Mouse (Mus musculus): ENCODE measurements around the gene Dnaic2. TPM values are rescaled to one million over a fixed set of nuclear protein-coding genes. Genes with fewer than 3 reads are reported as not detected.
A peak's percentile ranks its signal among the peaks of the same experiment; 100 is the strongest.

The Dnaic2 gene
- polyA plus RNA-seq, 1 experiment: 3.9 TPM

- WGBS: 5% methylated on average over 14 of the region's 14 CpGs
- H3K27me3 ChIP-seq (ENCODE audit: control insufficient read depth, insufficient read depth, low read length): no peaks in the 10 kb centered on the region
- H3K4me1 ChIP-seq (ENCODE audit: control insufficient read depth, insufficient read depth, low read length): peaks cover 76% of the 10 kb centered on the region
- peak overlapping the region; percentile 98 for H3K27ac ChIP-seq (ENCODE audit: insufficient read depth, low read length)
- no peak overlapping the region for H3K4me3 ChIP-seq (replicated peaks; ENCODE audit: insufficient read depth, low read depth, low read length)
- TF ChIP-seq POLR2A (IDR thresholded peaks at IDR 0.05; ENCODE audit: borderline replicate concordance, insufficient read depth, low read length): 0 out of 2 replicates have a peak, but pooled peaks have one; percentile 8
- TF ChIP-seq CTCF (IDR thresholded peaks at IDR 0.05; ENCODE audit: borderline replicate concordance, insufficient read depth, low read depth, low read length): no peak
- peak; percentile 100 for DNase-seq
Observed at GRCm38 (mm10) chr11:114684627-114685373, 42.4 kb upstream of the Dnaic2 start.

GRCm38 (mm10) chr11:114685526-114686040 lies 41.6 kb upstream of the Dnaic2 start:
- H3K27ac ChIP-seq (ENCODE audit: insufficient read depth, low read length): peak overlapping the region; percentile 94
- no peak overlapping the region for H3K4me3 ChIP-seq (replicated peaks; ENCODE audit: insufficient read depth, low read depth, low read length)
- peak in 1 of 2 experiments; percentile 73 for DNase-seq
- TF ChIP-seq CTCF (IDR thresholded peaks at IDR 0.05; ENCODE audit: borderline replicate concordance, insufficient read depth, low read depth, low read length): no peak
- no peak for TF ChIP-seq POLR2A (IDR thresholded peaks at IDR 0.05; ENCODE audit: borderline replicate concordance, insufficient read depth, low read length)
- WGBS: 30% methylated on average over 9 of the region's 9 CpGs
- peaks cover 76% of the 10 kb centered on the region for H3K4me1 ChIP-seq (ENCODE audit: control insufficient read depth, insufficient read depth, low read length)
- H3K27me3 ChIP-seq (ENCODE audit: control insufficient read depth, insufficient read depth, low read length): no peaks in the 10 kb centered on the region

- DNase-seq: peak; percentile 40 to 57
- Histone ChIP-seq H3K4me1 (ENCODE audit: control insufficient read depth, insufficient read depth, low read length) (peaks cover 73% of the 10 kb centered on the region), H3K27me3 (ENCODE audit: control insufficient read depth, insufficient read depth, low read length) (no peaks in the 10 kb centered on the region), H3K4me3 (replicated peaks; ENCODE audit: insufficient read depth, low read depth, low read length) (no peak overlapping the region), H3K27ac (ENCODE audit: insufficient read depth, low read length) (peak overlapping the region; percentile 94)
- TF ChIP-seq CTCF (IDR thresholded peaks at IDR 0.05; ENCODE audit: borderline replicate concordance, insufficient read depth, low read depth, low read length): no peak
- no peak for TF ChIP-seq POLR2A (IDR thresholded peaks at IDR 0.05; ENCODE audit: borderline replicate concordance, insufficient read depth, low read length)
- 40% methylated on average over 16 of the region's 16 CpGs for WGBS
Observed at GRCm38 (mm10) chr11:114686221-114686959, 40.8 kb upstream of the Dnaic2 start.

GRCm38 (mm10) chr11:114687574-114688188 lies 39.5 kb upstream of the Dnaic2 start:
- Histone ChIP-seq H3K4me3 (replicated peaks; ENCODE audit: insufficient read depth, low read depth, low read length) (no peak overlapping the region), H3K4me1 (ENCODE audit: control insufficient read depth, insufficient read depth, low read length) (peaks cover 71% of the 10 kb centered on the region), H3K27ac (ENCODE audit: insufficient read depth, low read length) (peak overlapping the region; percentile 44; the same call in 1 of the 2 replicates), H3K27me3 (ENCODE audit: control insufficient read depth, insufficient read depth, low read length) (no peaks in the 10 kb centered on the region)
- 38% methylated on average over 10 of the region's 10 CpGs for WGBS
- DNase-seq: peak; percentile 35 to 46
- no peak for TF ChIP-seq CTCF (IDR thresholded peaks at IDR 0.05; ENCODE audit: borderline replicate concordance, insufficient read depth, low read depth, low read length)

GRCm38 (mm10) chr11:114688729-114689128 lies 38.5 kb upstream of the Dnaic2 start:
- peaks cover 60% of the 10 kb centered on the region for H3K4me1 ChIP-seq (ENCODE audit: control insufficient read depth, insufficient read depth, low read length)
- no peaks in the 10 kb centered on the region for H3K27me3 ChIP-seq (ENCODE audit: control insufficient read depth, insufficient read depth, low read length)
- WGBS: 55% methylated on average over 2 of the region's 3 CpGs
- no peak for DNase-seq
- TF ChIP-seq POLR2A (IDR thresholded peaks at IDR 0.05; ENCODE audit: borderline replicate concordance, insufficient read depth, low read length) (no peak), CTCF (IDR thresholded peaks at IDR 0.05; ENCODE audit: borderline replicate concordance, insufficient read depth, low read depth, low read length) (no peak)
- no peak overlapping the region for H3K4me3 ChIP-seq (replicated peaks; ENCODE audit: insufficient read depth, low read depth, low read length)
- H3K27ac ChIP-seq (ENCODE audit: insufficient read depth, low read length): no peak overlapping the region

GRCm38 (mm10) chr11:114690192-114690591 lies 37.0 kb upstream of the Dnaic2 start:
- TF ChIP-seq CTCF (IDR thresholded peaks at IDR 0.05; ENCODE audit: borderline replicate concordance, insufficient read depth, low read depth, low read length) (no peak), POLR2A (IDR thresholded peaks at IDR 0.05; ENCODE audit: borderline replicate concordance, insufficient read depth, low read length) (no peak)
- Histone ChIP-seq H3K4me3 (replicated peaks; ENCODE audit: insufficient read depth, low read depth, low read length) (no peak overlapping the region), H3K27ac (ENCODE audit: insufficient read depth, low read length) (peak overlapping the region; percentile 29), H3K4me1 (ENCODE audit: control insufficient read depth, insufficient read depth, low read length) (peaks cover 48% of the 10 kb centered on the region), H3K27me3 (ENCODE audit: control insufficient read depth, insufficient read depth, low read length) (no peaks in the 10 kb centered on the region)
- DNase-seq: peak; percentile 59 to 70
- WGBS: 51% methylated on average over 15 of the region's 15 CpGs

- Histone ChIP-seq H3K27ac (ENCODE audit: insufficient read depth, low read length) (0 out of 2 replicates have a peak overlapping the region, but pooled peaks have one; percentile 2), H3K27me3 (ENCODE audit: control insufficient read depth, insufficient read depth, low read length) (no peaks in the 10 kb centered on the region), H3K4me3 (replicated peaks; ENCODE audit: insufficient read depth, low read depth, low read length) (no peak overlapping the region), H3K4me1 (ENCODE audit: control insufficient read depth, insufficient read depth, low read length) (peaks cover 36% of the 10 kb centered on the region)
- TF ChIP-seq CTCF (IDR thresholded peaks at IDR 0.05; ENCODE audit: borderline replicate concordance, insufficient read depth, low read depth, low read length) (no peak), POLR2A (IDR thresholded peaks at IDR 0.05; ENCODE audit: borderline replicate concordance, insufficient read depth, low read length) (no peak)
- WGBS: 55% methylated on average over 6 of the region's 6 CpGs
- no peak for DNase-seq
Observed at GRCm38 (mm10) chr11:114691454-114692182, 35.6 kb upstream of the Dnaic2 start.

Measured in cerebellum, adult 2 months (tissue).